Mouse (Mus musculus): ENCODE data around the gene Stk40.

DNA sequence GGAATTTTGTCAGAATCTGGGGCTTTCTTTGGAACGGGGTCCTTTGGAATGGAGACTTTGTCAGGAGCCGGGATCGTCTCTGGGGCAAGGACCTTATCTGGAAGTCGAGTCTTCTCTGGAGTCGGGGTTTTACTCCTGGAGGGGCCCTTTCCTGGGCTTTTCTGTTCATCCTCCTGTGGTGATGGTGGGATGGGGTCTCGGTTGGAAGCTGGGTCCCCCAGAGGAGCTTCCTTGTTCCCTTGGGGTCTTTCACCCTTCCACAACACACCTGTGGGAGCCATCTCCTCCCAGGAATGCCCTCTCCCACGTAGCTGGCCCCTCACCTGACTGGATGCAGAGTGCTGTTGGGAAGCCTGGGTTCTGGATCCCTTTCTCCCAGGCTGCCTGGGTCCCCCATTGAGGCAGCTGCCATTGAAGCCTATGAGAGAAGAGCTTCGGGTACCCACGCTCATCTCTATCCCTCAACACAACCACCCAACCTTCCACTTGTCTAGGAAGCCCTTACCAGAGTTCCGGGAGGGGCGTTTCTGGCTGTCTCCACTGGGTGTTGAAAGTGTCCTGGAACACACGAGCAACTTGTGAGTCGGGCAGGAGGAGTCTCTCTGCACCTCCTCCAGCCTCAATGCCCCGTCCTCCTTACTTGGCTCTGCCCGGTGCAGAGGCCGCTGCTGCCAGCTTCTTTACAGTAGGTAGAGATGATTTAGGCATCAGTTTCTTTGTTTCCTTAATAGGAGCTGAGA, 48.1 kb downstream of the Stk40 start:
- no peak for TF ChIP-seq GATA1 (IDR thresholded peaks at IDR 0.05; ENCODE audit: borderline replicate concordance, low read length)
- no peak for TF ChIP-seq CTCF (IDR thresholded peaks at IDR 0.05; ENCODE audit: low read depth, low read length)

All from G1E (cell line).